Mouse (Mus musculus) erythroblast, embryonic 14.5 days (primary cell): Measurements from ENCODE around the gene Uspl1.

Source experiments
- GATA1 ChIP-seq: IDR thresholded peaks from 2 replicates; pipeline ENCODE4 v1.6.1; 2012; ENCODE audit warnings: low read length, inconsistent platforms, mixed read lengths
- TAL1 ChIP-seq: IDR thresholded peaks from 3 replicates; pipeline ENCODE4 v1.6.1; 2012; ENCODE audit warnings: low read length, inconsistent platforms, mixed read lengths

DNA sequence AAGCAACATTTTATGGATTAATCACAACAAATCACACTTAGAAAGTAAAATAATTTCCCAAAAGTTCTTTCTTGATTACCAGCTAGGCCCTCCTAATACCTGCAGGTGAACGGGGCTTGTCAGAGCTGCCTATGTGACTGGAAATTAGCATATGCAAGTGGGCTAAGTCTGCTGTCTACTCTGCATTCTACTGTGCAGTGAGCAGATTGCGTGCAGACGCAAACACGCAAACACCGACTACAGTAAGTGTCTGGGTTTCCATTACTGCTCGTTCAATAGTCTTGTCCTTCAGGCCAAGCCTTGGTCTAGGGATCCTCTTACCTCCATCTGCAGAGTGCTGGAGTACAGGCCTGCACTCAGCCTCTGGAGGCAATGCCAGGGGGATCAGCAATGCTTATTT lies 8.4 kb upstream of the Uspl1 start:
- no peak for TF ChIP-seq GATA1
- TF ChIP-seq TAL1, result no peak
